Mouse (Mus musculus): Measurements from ENCODE around the gene Smyd4. TPM values are rescaled to one million over a fixed set of nuclear protein-coding genes. Genes with fewer than 3 reads are reported as not detected.

The Smyd4 gene
- total RNA-seq, 1 experiment: 28.3 TPM

- in situ Hi-C loops (cut with MboI; ENCODE audit: low sequenced_read_pairs in 2 of 2, unreplicated experiment in 2 of 2): no loop called here
- Histone ChIP-seq H3K36me3 (ENCODE audit: control insufficient read depth, insufficient read depth, low read length, poor library complexity, severe bottlenecking) (no peaks in the 10 kb centered on the region), H3K27ac (ENCODE audit: insufficient read depth, low read depth, low read length, poor library complexity, severe bottlenecking) (no peak within 1 kb of the TSS), H3K4me1 (ENCODE audit: control insufficient read depth in 2 of 2, insufficient read depth in 2 of 2, low read length in 2 of 2, poor library complexity in 1 of 2) (peaks cover 0 to 5% of the 10 kb centered on the region in 2 experiments; a peak in 1 of 4 replicates), H3K9ac (ENCODE audit: insufficient read depth, low read depth, low read length, poor library complexity, severe bottlenecking) (no peak within 1 kb of the TSS), H3K9me3 (ENCODE audit: control insufficient read depth, insufficient read depth, low read depth, low read length) (no peaks in the 10 kb centered on the region), H3K4me3 (ENCODE audit: insufficient read depth in 1 of 2, low read depth in 1 of 2, low read length in 2 of 2, poor library complexity in 1 of 2, severe bottlenecking in 1 of 2) (no peak within 1 kb of the TSS; a peak in 1 of 4 replicates)
- TF ChIP-seq MAFK (IDR thresholded peaks at IDR 0.05; ENCODE audit: insufficient read depth, low read depth, low read length) (no peak), ZNF384 (IDR thresholded peaks at IDR 0.05; ENCODE audit: low read depth, low read length) (no peak), HCFC1 (IDR thresholded peaks at IDR 0.05; ENCODE audit: borderline replicate concordance, insufficient read depth, low read length) (no peak), CHD2 (IDR thresholded peaks at IDR 0.05; ENCODE audit: low read depth, low read length) (no peak), ZC3H11A (IDR thresholded peaks at IDR 0.05; ENCODE audit: borderline replicate concordance, low read depth, low read length) (no peak)
- no peak for DNase-seq (ENCODE audit: low read depth, low spot score)
Measured at GRCm38 (mm10) chr11:75422013-75422792, 74.0 kb downstream of the Smyd4 start, which contains the start of gene Serpinf1. Gene Serpinf1, minus strand, starts transcription at chr11:75422701.

GRCm38 (mm10) chr11:75423091-75423490 lies 74.9 kb downstream of the Smyd4 start:
- H3K27ac ChIP-seq (ENCODE audit: insufficient read depth, low read depth, low read length, poor library complexity, severe bottlenecking): no peak overlapping the region
- no peaks in the 10 kb centered on the region for H3K9me3 ChIP-seq (ENCODE audit: control insufficient read depth, insufficient read depth, low read depth, low read length)
- no peak overlapping the region for H3K4me3 ChIP-seq (ENCODE audit: insufficient read depth in 1 of 2, low read depth in 1 of 2, low read length in 2 of 2, poor library complexity in 1 of 2, severe bottlenecking in 1 of 2)
- no peaks in the 10 kb centered on the region for H3K36me3 ChIP-seq (ENCODE audit: control insufficient read depth, insufficient read depth, low read length, poor library complexity, severe bottlenecking)
- H3K9ac ChIP-seq (ENCODE audit: insufficient read depth, low read depth, low read length, poor library complexity, severe bottlenecking): no peak overlapping the region
- H3K4me1 ChIP-seq (ENCODE audit: control insufficient read depth in 2 of 2, insufficient read depth in 2 of 2, low read length in 2 of 2, poor library complexity in 1 of 2): peaks cover 0 to 5% of the 10 kb centered on the region in 2 experiments; a peak in 1 of 4 replicates
- DNase-seq (ENCODE audit: low read depth, low spot score): no peak
- TF ChIP-seq CHD2 (IDR thresholded peaks at IDR 0.05; ENCODE audit: low read depth, low read length) (no peak), ZNF384 (IDR thresholded peaks at IDR 0.05; ENCODE audit: low read depth, low read length) (no peak), HCFC1 (IDR thresholded peaks at IDR 0.05; ENCODE audit: borderline replicate concordance, insufficient read depth, low read length) (no peak), MAFK (IDR thresholded peaks at IDR 0.05; ENCODE audit: insufficient read depth, low read depth, low read length) (no peak), ZC3H11A (IDR thresholded peaks at IDR 0.05; ENCODE audit: borderline replicate concordance, low read depth, low read length) (no peak)
- in situ Hi-C loops (cut with MboI; ENCODE audit: low sequenced_read_pairs in 2 of 2, unreplicated experiment in 2 of 2): no loop called here

- DNase-seq (ENCODE audit: low read depth, low spot score): no peak
- in situ Hi-C loops (cut with MboI; ENCODE audit: low sequenced_read_pairs in 2 of 2, unreplicated experiment in 2 of 2): no loop called here
- Histone ChIP-seq H3K4me1 (ENCODE audit: control insufficient read depth in 2 of 2, insufficient read depth in 2 of 2, low read length in 2 of 2, poor library complexity in 1 of 2) (peaks cover 0 to 5% of the 10 kb centered on the region in 2 experiments; a peak in 1 of 4 replicates), H3K36me3 (ENCODE audit: control insufficient read depth, insufficient read depth, low read length, poor library complexity, severe bottlenecking) (no peaks in the 10 kb centered on the region), H3K9me3 (ENCODE audit: control insufficient read depth, insufficient read depth, low read depth, low read length) (no peaks in the 10 kb centered on the region), H3K27ac (ENCODE audit: insufficient read depth, low read depth, low read length, poor library complexity, severe bottlenecking) (no peak overlapping the region), H3K4me3 (ENCODE audit: insufficient read depth in 1 of 2, low read depth in 1 of 2, low read length in 2 of 2, poor library complexity in 1 of 2, severe bottlenecking in 1 of 2) (no peak overlapping the region), H3K9ac (ENCODE audit: insufficient read depth, low read depth, low read length, poor library complexity, severe bottlenecking) (no peak overlapping the region)
- TF ChIP-seq ZNF384 (IDR thresholded peaks at IDR 0.05; ENCODE audit: low read depth, low read length) (no peak), CHD2 (IDR thresholded peaks at IDR 0.05; ENCODE audit: low read depth, low read length) (no peak), ZC3H11A (IDR thresholded peaks at IDR 0.05; ENCODE audit: borderline replicate concordance, low read depth, low read length) (no peak), HCFC1 (IDR thresholded peaks at IDR 0.05; ENCODE audit: borderline replicate concordance, insufficient read depth, low read length) (no peak), MAFK (IDR thresholded peaks at IDR 0.05; ENCODE audit: insufficient read depth, low read depth, low read length) (no peak)
Measured at GRCm38 (mm10) chr11:75424033-75424432, 75.8 kb downstream of the Smyd4 start.

- TF ChIP-seq ZNF384 (IDR thresholded peaks at IDR 0.05; ENCODE audit: low read depth, low read length) (no peak), HCFC1 (IDR thresholded peaks at IDR 0.05; ENCODE audit: borderline replicate concordance, insufficient read depth, low read length) (no peak), CHD2 (IDR thresholded peaks at IDR 0.05; ENCODE audit: low read depth, low read length) (no peak), MAFK (IDR thresholded peaks at IDR 0.05; ENCODE audit: insufficient read depth, low read depth, low read length) (no peak), ZC3H11A (IDR thresholded peaks at IDR 0.05; ENCODE audit: borderline replicate concordance, low read depth, low read length) (no peak)
- no peak for DNase-seq (ENCODE audit: low read depth, low spot score)
- H3K9ac ChIP-seq (ENCODE audit: insufficient read depth, low read depth, low read length, poor library complexity, severe bottlenecking): no peak overlapping the region
- H3K4me3 ChIP-seq (ENCODE audit: insufficient read depth in 1 of 2, low read depth in 1 of 2, low read length in 2 of 2, poor library complexity in 1 of 2, severe bottlenecking in 1 of 2): no peak overlapping the region
- H3K4me1 ChIP-seq (ENCODE audit: control insufficient read depth in 2 of 2, insufficient read depth in 2 of 2, low read length in 2 of 2, poor library complexity in 1 of 2): peaks cover 0 to 5% of the 10 kb centered on the region in 2 experiments; a peak in 1 of 4 replicates
- in situ Hi-C loops (cut with MboI; ENCODE audit: low sequenced_read_pairs in 2 of 2, unreplicated experiment in 2 of 2): no loop called here
- H3K27ac ChIP-seq (ENCODE audit: insufficient read depth, low read depth, low read length, poor library complexity, severe bottlenecking): no peak overlapping the region
- H3K36me3 ChIP-seq (ENCODE audit: control insufficient read depth, insufficient read depth, low read length, poor library complexity, severe bottlenecking): no peaks in the 10 kb centered on the region
- H3K9me3 ChIP-seq (ENCODE audit: control insufficient read depth, insufficient read depth, low read depth, low read length): no peaks in the 10 kb centered on the region
Measured at GRCm38 (mm10) chr11:75424459-75424858, 76.2 kb downstream of the Smyd4 start.

All from ES-E14 (cell line).